Mouse (Mus musculus): ENCODE results near the gene Gm6164. TPM values are rescaled to one million over a fixed set of nuclear protein-coding genes. Genes with fewer than 3 reads are reported as not detected.
"Not testable (repeated sequence)": the region's sequence is repeated elsewhere in the genome, so short reads cannot be mapped to it uniquely, and the experiment has no call there.

The Gm6164 gene
- not detected in 2 replicates for polyA plus RNA-seq (2015; fragmentation: Nextera tagmentation; extraction: Ambion mirVana)

DNA sequence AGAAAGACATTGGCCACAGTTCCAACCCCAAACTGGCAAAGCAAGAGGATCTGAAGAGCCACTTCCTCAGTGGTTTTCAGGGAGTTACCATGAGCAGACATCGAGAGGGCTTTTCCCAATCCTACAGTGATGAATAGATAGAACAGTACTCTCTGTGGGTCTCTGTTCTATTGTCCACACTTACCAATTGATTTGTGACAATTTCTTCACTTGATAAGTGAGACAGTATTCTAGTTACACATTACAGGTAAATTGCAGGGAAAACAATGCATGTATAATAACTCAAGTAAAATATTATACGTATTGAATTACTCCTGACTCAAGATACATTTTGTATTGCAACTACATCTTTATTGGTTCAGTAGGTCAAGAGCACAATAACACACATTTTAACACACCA lies at the start of gene Gm6164:
TSS of gene Gm6164 (minus strand) at position 101 of the 400 bp plus-strand sequence.
- not testable (repeated sequence) for H3K4me2 ChIP-seq; H3K9ac ChIP-seq; H3K27ac ChIP-seq (replicated peaks); H3K27me3 ChIP-seq; ATAC-seq (ENCODE audit: low FRiP score, low read depth); H3K4me3 ChIP-seq; H3K9me3 ChIP-seq; H3K4me1 ChIP-seq (replicated peaks); H3K36me3 ChIP-seq
- no CpG with 5 or more reads among the region's 2 CpGs for WGBS

DNA sequence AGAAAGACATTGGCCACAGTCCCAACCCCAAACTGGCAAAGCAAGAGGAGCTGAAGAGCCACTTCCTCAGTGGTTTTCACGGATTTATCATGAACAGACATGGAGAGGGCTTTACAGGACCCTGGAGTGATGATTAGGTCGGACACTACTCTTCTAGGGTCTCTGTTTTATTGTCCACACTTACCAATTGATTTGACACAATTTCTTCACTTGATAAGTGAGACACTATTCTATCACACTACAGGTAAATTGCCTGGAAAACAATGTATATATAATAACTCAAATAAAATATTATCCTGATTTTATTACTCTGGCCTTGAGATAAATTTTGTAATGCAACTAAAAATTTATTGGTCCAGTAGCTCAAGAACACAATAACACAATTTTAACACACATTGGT lies 28.3 kb upstream of the Gm6164 start, which contains the start of gene Gm4498:
TSS of gene Gm4498 (minus strand) at position 101 of the 400 bp plus-strand sequence.
- H3K4me3 ChIP-seq; ATAC-seq (ENCODE audit: low FRiP score, low read depth); H3K9ac ChIP-seq; H3K4me1 ChIP-seq (replicated peaks); H3K4me2 ChIP-seq; H3K27ac ChIP-seq (replicated peaks); H3K27me3 ChIP-seq; H3K9me3 ChIP-seq; H3K36me3 ChIP-seq: not testable (repeated sequence)
- WGBS = no CpG with 5 or more reads among the region's 2 CpGs

DNA sequence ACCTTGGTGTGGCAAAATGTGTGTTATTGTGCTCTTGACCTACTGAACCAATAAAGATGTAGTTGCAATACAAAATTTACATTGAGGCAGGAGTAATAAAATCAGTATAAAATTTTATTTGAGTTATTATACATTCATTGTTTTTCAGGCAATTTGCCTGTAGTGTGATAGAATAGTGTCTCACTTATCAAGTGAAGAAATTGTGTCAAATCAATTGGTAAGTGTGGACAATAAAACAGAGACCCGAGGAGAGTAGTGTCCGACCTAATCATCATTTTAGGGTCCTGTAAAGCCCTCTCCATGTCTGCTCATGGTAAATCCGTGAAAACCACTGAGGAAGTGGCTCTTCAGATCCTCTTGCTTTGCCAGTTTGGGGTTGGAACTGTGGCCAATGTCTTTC lies 12.0 kb downstream of the Gm6164 start, which contains the start of gene Vmn1r95:
TSS of gene Vmn1r95 (plus strand) at position 301 of the 400 bp plus-strand sequence.
- H3K9ac ChIP-seq; H3K27me3 ChIP-seq; H3K36me3 ChIP-seq; H3K27ac ChIP-seq (replicated peaks); ATAC-seq (ENCODE audit: low FRiP score, low read depth); H3K4me3 ChIP-seq; H3K4me1 ChIP-seq (replicated peaks); H3K4me2 ChIP-seq; H3K9me3 ChIP-seq: not testable (repeated sequence)
- no CpG with 5 or more reads among the region's 3 CpGs for WGBS

DNA sequence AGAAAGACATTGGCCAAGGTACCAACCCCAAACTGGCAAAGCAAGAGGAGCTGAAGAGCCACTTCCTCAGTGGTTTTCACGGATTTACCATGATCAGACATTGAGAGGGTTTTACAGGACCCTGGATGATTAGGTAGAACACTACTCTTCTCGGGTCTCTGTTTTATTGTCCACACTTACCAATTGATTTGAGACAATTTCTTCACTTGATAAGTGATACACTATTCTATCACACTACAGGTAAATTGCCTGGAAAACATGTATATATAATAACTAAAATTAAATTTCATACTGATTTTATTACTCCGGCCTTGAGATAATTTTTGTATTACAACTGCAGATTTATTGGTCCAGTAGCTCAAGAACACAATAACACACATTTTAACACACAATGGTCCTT lies 37.1 kb downstream of the Gm6164 start, which contains the start of gene Vmn1r94:
TSS of gene Vmn1r94 (minus strand) at position 101 of the 400 bp plus-strand sequence.
- H3K4me3 ChIP-seq; H3K4me2 ChIP-seq; H3K27ac ChIP-seq (replicated peaks); H3K9ac ChIP-seq; H3K27me3 ChIP-seq; H3K36me3 ChIP-seq; H3K9me3 ChIP-seq; H3K4me1 ChIP-seq (replicated peaks); ATAC-seq (ENCODE audit: low FRiP score, low read depth): not testable (repeated sequence)
- WGBS = no CpG with 5 or more reads among the region's 3 CpGs

Other genes starting within 250 kb of the Gm6164 start
- not detected in 2 replicates for gene Ceacam20, start 240.2 kb downstream of the Gm6164 start, polyA plus RNA-seq (2015; fragmentation: Nextera tagmentation; extraction: Ambion mirVana)
- gene Nlrp9b, start 214.1 kb downstream of the Gm6164 start, polyA plus RNA-seq (2015; fragmentation: Nextera tagmentation; extraction: Ambion mirVana) = not detected in 2 replicates
- gene Vmn1r91, start 105.9 kb downstream of the Gm6164 start, polyA plus RNA-seq (2015; fragmentation: Nextera tagmentation; extraction: Ambion mirVana) = not detected in 2 replicates
- not detected in 2 replicates for gene Gm16442, start 83.0 kb downstream of the Gm6164 start, polyA plus RNA-seq (2015; fragmentation: Nextera tagmentation; extraction: Ambion mirVana)
- not detected in 2 replicates for gene Vmn1r93, start 66.5 kb downstream of the Gm6164 start, polyA plus RNA-seq (2015; fragmentation: Nextera tagmentation; extraction: Ambion mirVana)
- gene Vmn1r94, start 37.2 kb downstream of the Gm6164 start, polyA plus RNA-seq (2015; fragmentation: Nextera tagmentation; extraction: Ambion mirVana) = not detected in 2 replicates
- not detected in 2 replicates for gene Vmn1r95, start 11.9 kb downstream of the Gm6164 start, polyA plus RNA-seq (2015; fragmentation: Nextera tagmentation; extraction: Ambion mirVana)
- gene Gm4498, start 28.2 kb upstream of the Gm6164 start, polyA plus RNA-seq (2015; fragmentation: Nextera tagmentation; extraction: Ambion mirVana) = not detected in 2 replicates
- gene Gm5890, start 57.2 kb upstream of the Gm6164 start, polyA plus RNA-seq (2015; fragmentation: Nextera tagmentation; extraction: Ambion mirVana) = not detected in 2 replicates
- not detected in 2 replicates for gene Gm4133, start 128.5 kb upstream of the Gm6164 start, polyA plus RNA-seq (2015; fragmentation: Nextera tagmentation; extraction: Ambion mirVana)
- gene Gm5728, start 169.8 kb upstream of the Gm6164 start, polyA plus RNA-seq (2015; fragmentation: Nextera tagmentation; extraction: Ambion mirVana) = not detected in 2 replicates
- gene Vmn1r100, start 212.3 kb upstream of the Gm6164 start, polyA plus RNA-seq (2015; fragmentation: Nextera tagmentation; extraction: Ambion mirVana) = not detected in 2 replicates
- not detected in 2 replicates for gene Vmn1r101, start 237.0 kb upstream of the Gm6164 start, polyA plus RNA-seq (2015; fragmentation: Nextera tagmentation; extraction: Ambion mirVana)

Data from hindbrain, embryonic 15.5 days (tissue).